Mouse (Mus musculus) embryonic fibroblast, embryonic 13.5 days (primary cell): Measurements from ENCODE around the gene Tbc1d5.

Experiments used
- CTCF ChIP-seq: IDR thresholded peaks from 2 replicates; pipeline ENCODE4 v1.5.1; 2011; ENCODE audit warnings: mild to moderate bottlenecking, control low read depth, low read length, moderate library complexity, borderline replicate concordance; ENCODE audit not compliant: insufficient read depth
- POLR2A ChIP-seq: IDR thresholded peaks from 2 replicates; pipeline ENCODE4 v1.6.1; 2011; ENCODE audit warnings: low read depth, mild to moderate bottlenecking, control low read depth, low read length, moderate library complexity

GRCm38 (mm10) chr17:50724376-50724775 lies 454.8 kb downstream of the Tbc1d5 start:
- TF ChIP-seq CTCF, result no peak
- TF ChIP-seq POLR2A, result no peak
